Mouse (Mus musculus) cerebellum, adult 2 months (tissue): Measurements from ENCODE around the gene Piwil4. TPM values are rescaled to one million over a fixed set of nuclear protein-coding genes. Genes with fewer than 3 reads are reported as not detected.

ENCODE experiments used
- DNase-seq, 2 experiments: peaks; one replicate each; pipeline ENCODE4 v3.0.0; 2021
- H3K27ac ChIP-seq: fragments of 200-500 bp; 2 replicates; pipeline ENCODE4 v1.5.1; 2012; ENCODE audit warnings: low read length, control low read depth, inconsistent platforms; ENCODE audit not compliant: insufficient read depth
- H3K27me3 ChIP-seq: fragments of 200-500 bp; 2 replicates; pipeline ENCODE4 v1.6.1; 2012; ENCODE audit warnings: inconsistent platforms, mild to moderate bottlenecking, low read length, moderate library complexity; ENCODE audit not compliant: control insufficient read depth, insufficient read depth
- H3K4me1 ChIP-seq: fragments of 200-500 bp; 2 replicates; pipeline ENCODE4 v1.6.1; 2011; ENCODE audit warnings: low read length; ENCODE audit not compliant: control insufficient read depth, insufficient read depth
- H3K4me3 ChIP-seq: fragments of 200-500 bp; replicated peaks from 2 replicates; pipeline ENCODE3; 2011; ENCODE audit warnings: mild to moderate bottlenecking, low read depth, low read length, control low read depth; ENCODE audit not compliant: insufficient read depth
- CTCF ChIP-seq: fragments of 200-500 bp; IDR thresholded peaks from 2 replicates; pipeline ENCODE4 v1.5.1; 2011; ENCODE audit warnings: low read depth, mild to moderate bottlenecking, control low read depth, low read length, moderate library complexity, borderline replicate concordance; ENCODE audit not compliant: insufficient read depth
- POLR2A ChIP-seq: fragments of 200-500 bp; IDR thresholded peaks from 2 replicates; pipeline ENCODE4 v1.6.1; 2011; ENCODE audit warnings: low read length, control low read depth, borderline replicate concordance; ENCODE audit not compliant: insufficient read depth
- WGBS: fragments of 180-500 bp; shearing (Covaris S2); methylation state at CpG from one replicate; pipeline ENCODE4 v1.1.7; 2018; 5-methylcytosine and 5-hydroxymethylcytosine counted together
- polyA plus RNA-seq: library from polyadenylated mRNA; depleted of rRNA; stranded (reverse); fragments of >200 nt; gene quantifications from 2 replicates; pipeline ENCODE4 v1.2.3, GENCODE M21; 2012

Piwil4 gene
- polyA plus RNA-seq, 1 experiment = 0.08 TPM

DNA sequence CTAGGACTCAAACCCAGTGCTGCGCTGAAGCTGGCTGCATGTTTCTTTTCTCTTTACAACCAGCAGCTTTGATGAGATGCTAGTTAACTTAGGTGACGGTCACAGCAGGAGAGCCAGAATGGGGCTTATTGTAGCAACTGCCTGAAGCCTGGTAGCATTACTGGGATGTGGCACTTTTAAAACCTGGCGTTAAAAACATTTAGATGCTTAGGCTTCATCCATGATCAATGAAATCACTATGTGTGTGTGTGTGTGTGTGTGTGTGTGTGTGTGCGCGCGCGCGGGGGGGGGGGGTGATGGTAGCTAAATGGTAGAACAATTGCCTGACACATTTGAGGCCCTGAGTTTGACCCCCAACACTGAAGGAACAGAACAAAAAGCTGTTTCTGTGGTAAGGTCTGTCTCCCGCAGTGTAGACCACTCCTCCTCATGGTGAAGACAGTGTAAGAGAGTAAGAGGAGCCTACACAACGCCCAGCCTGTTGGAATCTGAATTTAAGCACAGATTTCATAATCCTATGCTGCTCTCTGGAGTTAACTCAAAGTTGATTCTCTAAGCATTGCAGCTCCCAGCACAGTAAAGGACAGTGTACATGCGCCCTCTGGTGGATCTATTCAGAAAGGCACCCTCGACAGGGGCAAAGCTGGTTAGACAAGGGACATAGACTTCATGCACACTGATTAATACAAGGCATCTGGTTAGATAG lies 41.8 kb downstream of the Piwil4 start:
- peak; percentile 65 to 80 for DNase-seq
- Histone ChIP-seq H3K4me1 (no peaks in the 10 kb centered on the region), H3K27me3 (no peaks in the 10 kb centered on the region), H3K4me3 (no peak overlapping the region), H3K27ac (no peak overlapping the region)
- TF ChIP-seq CTCF (peak; percentile 88), POLR2A (no peak)
- 50% methylated on average over 12 of the region's 12 CpGs for WGBS

DNA sequence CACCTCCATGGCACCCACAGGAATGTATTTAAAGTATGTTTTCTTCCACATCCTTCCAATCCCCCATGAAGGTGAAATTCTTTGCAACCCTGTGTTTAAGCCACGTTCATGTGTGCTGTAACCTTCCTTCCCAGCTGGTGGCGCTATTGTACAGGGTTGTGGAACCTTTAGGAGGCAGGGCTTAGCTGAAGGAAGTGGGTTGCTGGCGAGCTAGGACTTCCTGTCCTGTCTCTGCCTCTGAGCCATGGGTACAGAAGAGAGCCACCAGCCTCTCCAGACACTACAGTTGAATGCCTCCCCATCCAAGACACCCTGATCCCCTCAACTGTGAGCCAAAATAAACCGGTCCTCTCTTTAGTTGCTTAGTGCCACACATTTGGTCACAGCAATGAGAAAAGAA lies 42.6 kb downstream of the Piwil4 start:
- no peak for DNase-seq
- H3K4me1 ChIP-seq = no peaks in the 10 kb centered on the region
- no peaks in the 10 kb centered on the region for H3K27me3 ChIP-seq
- TF ChIP-seq POLR2A = no peak
- TF ChIP-seq CTCF = no peak
- H3K4me3 ChIP-seq = no peak overlapping the region
- no peak overlapping the region for H3K27ac ChIP-seq
- WGBS = 59% methylated on average over 4 of the region's 4 CpGs

DNA sequence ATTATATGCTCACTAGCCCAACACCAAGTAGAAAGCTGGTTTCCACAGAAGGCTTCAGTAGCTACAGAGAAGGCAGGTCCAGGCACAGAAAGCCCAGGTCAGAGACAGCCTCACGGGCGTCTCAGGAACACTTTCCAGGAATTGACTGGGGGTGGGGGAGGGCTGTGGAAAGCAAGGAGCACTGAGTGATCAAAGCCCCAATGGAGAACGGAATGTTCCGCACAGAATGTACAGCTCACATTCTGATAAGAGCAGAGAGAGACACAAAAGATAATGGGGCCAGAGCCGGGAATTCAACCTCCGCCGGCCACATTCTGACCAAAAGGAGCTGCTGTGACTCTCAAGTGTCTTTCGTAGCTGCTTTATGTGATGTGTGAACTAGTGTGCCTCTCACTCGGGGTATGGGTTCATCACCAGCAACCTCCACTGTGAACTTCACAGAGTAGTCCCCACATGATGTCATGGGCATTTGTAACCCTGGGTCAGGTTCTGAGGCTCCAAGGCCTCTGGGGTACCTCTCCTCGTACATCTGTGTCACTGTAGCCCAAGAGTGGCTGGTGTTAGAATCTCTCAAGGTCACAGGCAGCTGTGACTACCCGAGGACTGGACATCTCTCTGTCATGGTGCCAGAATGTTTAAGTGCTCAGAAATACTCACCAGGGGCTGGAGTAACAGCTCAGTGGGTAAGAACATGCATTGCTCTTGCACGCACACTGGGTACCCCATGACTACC lies 51.0 kb downstream of the Piwil4 start:
- Histone ChIP-seq H3K27me3 (no peaks in the 10 kb centered on the region), H3K4me3 (no peak overlapping the region), H3K4me1 (no peaks in the 10 kb centered on the region), H3K27ac (no peak overlapping the region)
- WGBS = 72% methylated on average over 12 of the region's 12 CpGs
- TF ChIP-seq POLR2A = no peak
- TF ChIP-seq CTCF = no peak
- no peak for DNase-seq

DNA sequence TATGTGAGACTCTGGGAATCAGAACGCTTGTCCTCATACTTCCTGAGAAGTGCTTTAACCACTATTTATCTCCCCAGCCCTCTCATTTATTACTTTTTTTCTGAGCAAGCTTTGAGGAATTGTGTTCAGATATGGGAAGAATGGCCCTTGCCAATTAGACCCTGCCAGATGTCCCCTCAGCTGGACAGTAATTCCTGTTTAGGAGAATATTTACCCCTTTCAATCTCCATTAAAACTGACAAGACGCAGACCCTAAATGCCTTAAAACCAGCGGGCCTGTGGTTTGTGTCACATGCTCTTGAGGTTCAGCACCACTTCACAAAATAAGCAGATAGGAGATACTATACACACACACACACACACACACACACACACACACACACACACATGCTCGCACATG lies 56.2 kb downstream of the Piwil4 start:
- TF ChIP-seq POLR2A = no peak
- TF ChIP-seq CTCF = no peak
- no peak for DNase-seq
- no peaks in the 10 kb centered on the region for H3K27me3 ChIP-seq
- no peak overlapping the region for H3K4me3 ChIP-seq
- no peak overlapping the region for H3K27ac ChIP-seq
- WGBS = 87% methylated on average over 4 of the region's 4 CpGs
- H3K4me1 ChIP-seq = no peaks in the 10 kb centered on the region

DNA sequence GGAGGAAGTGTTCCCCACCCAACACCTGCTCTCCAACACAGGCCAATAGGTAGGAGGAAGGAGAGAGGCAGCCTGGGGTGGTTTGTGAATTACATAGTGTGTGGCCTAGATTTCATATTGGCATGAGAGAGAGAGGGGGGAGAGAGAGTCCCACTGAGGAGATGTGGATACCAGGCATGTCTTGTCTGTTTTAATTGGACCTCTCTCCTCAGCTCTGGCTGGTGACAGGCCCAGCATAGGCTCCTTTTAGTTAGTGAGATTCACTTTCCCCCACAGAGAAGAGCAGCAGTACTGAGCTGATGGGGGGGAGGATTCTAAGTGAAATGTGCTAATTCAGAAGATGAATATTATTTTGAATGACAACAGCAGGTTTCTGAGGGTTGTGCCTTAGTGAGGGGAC lies 57.8 kb downstream of the Piwil4 start:
- Histone ChIP-seq H3K4me1 (no peaks in the 10 kb centered on the region), H3K4me3 (no peak overlapping the region), H3K27me3 (no peaks in the 10 kb centered on the region), H3K27ac (no peak overlapping the region)
- DNase-seq = no peak
- TF ChIP-seq POLR2A = no peak
- TF ChIP-seq CTCF = no peak

DNA sequence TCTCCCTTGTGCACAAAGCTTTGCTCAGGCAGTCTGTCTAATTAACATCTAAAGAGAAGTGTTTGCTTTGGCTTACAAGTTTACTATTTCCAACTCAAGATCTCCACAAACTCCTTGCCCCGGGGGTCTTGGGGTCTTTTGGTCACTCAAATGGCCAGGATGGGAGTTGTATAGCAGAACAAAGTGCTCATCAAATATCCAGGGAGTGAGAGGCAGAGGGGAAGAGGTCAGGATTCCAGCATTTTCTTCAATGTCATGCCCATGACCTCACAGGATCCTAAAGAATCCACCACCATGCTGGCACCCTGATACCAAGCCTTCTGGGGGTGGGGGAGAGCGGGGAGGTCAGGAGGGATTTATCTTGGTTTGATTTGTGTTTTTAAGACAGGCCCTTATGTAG lies 59.9 kb downstream of the Piwil4 start:
- 55% methylated on average over 2 of the region's 2 CpGs for WGBS
- no peak for DNase-seq
- no peak overlapping the region for H3K4me3 ChIP-seq
- H3K27ac ChIP-seq = no peak overlapping the region
- H3K27me3 ChIP-seq = no peaks in the 10 kb centered on the region
- no peak for TF ChIP-seq POLR2A
- TF ChIP-seq CTCF = no peak
- no peaks in the 10 kb centered on the region for H3K4me1 ChIP-seq

DNA sequence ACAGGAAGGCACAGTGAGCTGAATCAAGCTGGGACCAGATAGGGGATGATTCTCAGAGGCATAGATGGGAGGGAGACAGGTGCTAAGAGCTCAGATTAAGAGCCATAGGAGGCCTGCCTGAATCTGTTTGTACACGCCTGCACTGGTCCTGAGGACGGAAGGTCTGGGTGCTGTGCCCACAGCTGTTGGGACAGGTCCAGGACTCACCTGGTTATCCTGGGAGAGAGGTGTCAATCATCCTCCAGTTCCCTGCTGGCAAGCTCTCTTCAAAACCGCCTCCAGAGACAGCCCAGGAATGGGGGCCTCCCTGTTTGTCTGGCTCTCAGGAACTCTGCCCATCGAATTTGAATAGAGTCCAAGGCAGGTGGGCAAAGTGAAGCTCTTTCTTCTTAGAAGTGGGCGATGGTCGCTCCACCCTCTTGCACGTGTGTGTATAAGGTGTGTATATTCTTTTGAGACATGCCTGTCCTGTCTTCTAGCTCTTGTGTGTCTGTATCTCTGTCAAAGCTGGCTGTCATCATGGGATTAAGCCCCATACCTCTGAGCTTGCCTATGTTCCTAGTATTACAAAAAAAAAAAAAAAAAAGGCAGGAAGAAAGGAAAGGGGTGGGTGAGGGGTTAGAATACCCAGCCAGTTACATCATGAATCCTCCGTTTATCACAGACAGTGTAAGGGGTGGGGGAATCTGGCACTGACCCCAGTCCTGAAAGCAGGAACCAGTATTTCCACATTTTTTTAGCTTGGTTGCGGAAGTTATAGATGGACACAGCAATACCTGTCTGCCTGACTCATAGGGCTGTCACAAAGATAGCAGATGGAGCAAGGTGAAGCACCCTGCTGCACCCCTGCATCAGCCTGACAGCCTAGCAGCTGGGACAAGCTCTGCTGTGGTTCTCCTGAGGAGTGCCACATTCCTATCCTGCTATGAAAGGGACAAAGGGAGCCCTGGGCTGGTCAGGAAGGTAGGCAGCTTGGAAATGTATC lies 64.5 kb downstream of the Piwil4 start:
- H3K4me1 ChIP-seq = no peaks in the 10 kb centered on the region
- H3K27ac ChIP-seq = no peak overlapping the region
- 51% methylated on average over 9 of the region's 9 CpGs for WGBS
- TF ChIP-seq CTCF = no peak
- TF ChIP-seq POLR2A = no peak
- DNase-seq = no peak
- H3K27me3 ChIP-seq = no peaks in the 10 kb centered on the region
- no peak overlapping the region for H3K4me3 ChIP-seq
